Mouse (Mus musculus): Measurements from ENCODE around the gene Bcl2l12.

GRCm38 (mm10) chr7:45035631-45036030 is 37.1 kb upstream of the Bcl2l12 start:
- no peak for TF ChIP-seq GATA1 (IDR thresholded peaks at IDR 0.05; ENCODE audit: low read length)
- TF ChIP-seq TAL1 (IDR thresholded peaks at IDR 0.05; ENCODE audit: low read length) = no peak
